Comparison of ENCODE assay signal across 23 mouse cellular contexts in the genomic region with DNA sequence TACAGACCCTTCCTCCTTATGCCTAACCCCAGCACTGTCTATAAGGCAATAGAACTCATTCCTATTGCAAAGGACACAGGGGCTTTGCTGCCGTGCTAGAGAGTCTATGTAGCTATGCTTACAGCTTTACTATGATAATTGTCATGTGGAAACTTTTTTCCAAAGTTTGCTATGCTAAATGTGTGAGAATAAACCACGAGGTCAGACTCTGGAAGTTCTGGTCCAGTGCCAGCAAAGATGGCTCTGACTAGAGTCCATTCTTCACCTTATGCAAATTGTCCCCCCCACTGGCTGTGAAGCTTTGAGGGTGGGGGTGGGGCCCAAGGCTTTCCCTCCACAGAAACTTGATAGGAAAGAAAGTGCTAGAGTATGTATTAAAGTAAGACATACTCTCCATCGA. TPM values are rescaled to one million over a fixed set of nuclear protein-coding genes. Genes with fewer than 3 reads are reported as not detected.
DNase-seq lines count a peak whose midpoint lies in the region; ATAC-seq and TF ChIP-seq lines count a peak whose summit lies in the region.
"Had no signal": no experiment of that assay in that cellular context is flagged by ENCODE, and none has a peak within 500 bp of the region (broad histone marks: within the 10 kb centered on the region; RNA-seq: fewer than 3 reads in every experiment).

No protein-coding gene starts in this region.

- H3K4me3 ChIP-seq in erythroblast, embryonic 14.5 days (replicated peaks) = peak overlapping the region; percentile 75
- no peak overlapping the region for H3K4me3 ChIP-seq in heart, adult 2 months
- H3K4me3 ChIP-seq in liver, embryonic 12.5 days = no peak overlapping the region
- H3K4me3 ChIP-seq: embryonic facial prominence, embryonic 13.5 days; gastrocnemius, adult 2 months; hindbrain, embryonic 13.5 days; left cerebral cortex, adult 2 months; limb, embryonic 10.5 days; midbrain, embryonic 10.5 days; myocyte had no signal

- TF ChIP-seq POLR2A in heart, adult 2 months (IDR thresholded peaks at IDR 0.05; ENCODE audit: insufficient read depth, low read depth, low read length) = no peak

- no peak for TF ChIP-seq EP300 in heart, adult 2 months (IDR thresholded peaks at IDR 0.05; ENCODE audit: insufficient read depth, low read depth, low read length)

- no peaks in the 10 kb centered on the region for H3K27me3 ChIP-seq in erythroblast, embryonic 14.5 days (ENCODE audit: control insufficient read depth)
- no peaks in the 10 kb centered on the region for H3K27me3 ChIP-seq in heart, adult 2 months (ENCODE audit: control insufficient read depth, insufficient read depth, low read length)
- no peaks in the 10 kb centered on the region for H3K27me3 ChIP-seq in liver, embryonic 12.5 days (replicated peaks)
- H3K27me3 ChIP-seq: embryonic facial prominence, embryonic 13.5 days; hindbrain, embryonic 13.5 days had no signal

- H3K79me2 ChIP-seq in heart, adult 2 months (replicated peaks; ENCODE audit: control insufficient read depth, insufficient read depth, low read length) = no peaks in the 10 kb centered on the region

- no peaks in the 10 kb centered on the region for H3K9me3 ChIP-seq in erythroblast, embryonic 14.5 days (ENCODE audit: control insufficient read depth, low read length)
- no peaks in the 10 kb centered on the region for H3K9me3 ChIP-seq in liver, embryonic 12.5 days (replicated peaks)
- H3K9me3 ChIP-seq: embryonic facial prominence, embryonic 13.5 days; hindbrain, embryonic 13.5 days; limb, embryonic 10.5 days; midbrain, embryonic 10.5 days had no signal

- H3K4me1 ChIP-seq in erythroblast, embryonic 14.5 days (ENCODE audit: control insufficient read depth) = peaks cover 85% of the 10 kb centered on the region
- peaks cover 1% of the 10 kb centered on the region for H3K4me1 ChIP-seq in heart, adult 2 months (ENCODE audit: control insufficient read depth, insufficient read depth, low read length)
- H3K4me1 ChIP-seq in liver, embryonic 12.5 days = peaks cover 90% of the 10 kb centered on the region
- H3K4me1 ChIP-seq: hindbrain, embryonic 13.5 days had no signal

- peaks cover 68% of the 10 kb centered on the region for H3K36me3 ChIP-seq in erythroblast, embryonic 14.5 days (ENCODE audit: control insufficient read depth)
- no peaks in the 10 kb centered on the region; the same call in 1 of the 2 replicates for H3K36me3 ChIP-seq in heart, adult 2 months (ENCODE audit: control insufficient read depth, insufficient read depth, low read length)
- peaks cover 7% of the 10 kb centered on the region; the same call in 1 of the 2 replicates for H3K36me3 ChIP-seq in liver, embryonic 12.5 days
- H3K36me3 ChIP-seq: embryonic facial prominence, embryonic 13.5 days; hindbrain, embryonic 13.5 days; limb, embryonic 10.5 days; midbrain, embryonic 10.5 days had no signal

- DNase-seq in heart, postnatal 4 days = peak; percentile 23
- DNase-seq in heart, adult 2 months = no peak
- no peak for DNase-seq in liver
- DNase-seq in left cerebral cortex, postnatal 14 days (ENCODE audit: low spot score in 2 of 2) = no peak
- DNase-seq: adrenal gland, postnatal 25 days; cerebellum, adult 8-10 months; cerebellum, postnatal 36 days; embryo, embryonic 11 days; gastrocnemius, adult 2 months; kidney, adult 8-10 months; thymus, postnatal 14 days had no signal

- 37% methylated on average over 3 of the region's 3 CpGs for WGBS in heart, adult 2 months
- WGBS in liver, embryonic 12.5 days (ENCODE audit: insufficient replicate concordance) = 62% methylated on average over 3 of the region's 3 CpGs

- no peak for TF ChIP-seq CTCF in heart, adult 2 months (IDR thresholded peaks at IDR 0.05)

- intact Hi-C loops in heart, adult 2 months (cut with DNase I) = no loop called here
- intact Hi-C loops in left cerebral cortex, postnatal 14 days (cut with DNase I) = no loop called here

- ATAC-seq in erythroblast, adult 5-6 weeks (replicated peaks; ENCODE audit: low FRiP score, poor library complexity, severe bottlenecking) = no peak
- ATAC-seq in liver, embryonic 12.5 days = no peak
- ATAC-seq: forebrain, embryonic 14.5 days; lung, postnatal 0 days; midbrain, embryonic 16.5 days had no signal

- H3K9ac ChIP-seq in heart, adult 2 months (ENCODE audit: low read depth, low read length) = no peak overlapping the region
- H3K9ac ChIP-seq in liver, embryonic 12.5 days = peak overlapping the region; percentile 47; the same call in 1 of the 2 replicates
- H3K9ac ChIP-seq: embryonic facial prominence, embryonic 13.5 days; hindbrain, embryonic 13.5 days had no signal

- peak overlapping the region; percentile 9 for H3K4me2 ChIP-seq in liver, embryonic 12.5 days
- H3K4me2 ChIP-seq: embryonic facial prominence, embryonic 13.5 days; hindbrain, embryonic 13.5 days had no signal

- no peak overlapping the region for H3K27ac ChIP-seq in heart, adult 2 months
- peak overlapping the region; percentile 55; the same call in 1 of the 2 replicates for H3K27ac ChIP-seq in liver, embryonic 12.5 days
- H3K27ac ChIP-seq: embryonic facial prominence, embryonic 13.5 days; gastrocnemius, adult 2 months; hindbrain, embryonic 13.5 days; left cerebral cortex, adult 2 months; limb, embryonic 10.5 days; midbrain, embryonic 10.5 days had no signal

RNA-seq across cellular contexts. Expression of a gene that starts 9.6 kb away (rescaled TPM):
- polyA plus RNA-seq in erythroblast, embryonic 14.5 days (2012) = 8.6 and 10.8 TPM in 2 replicates
- total RNA-seq in erythroblast, adult 5-6 weeks (2015; ENCODE audit: low replicate concordance) = 48.0 and 94.9 TPM in 2 replicates
- 229 and 257 TPM in 2 replicates for total RNA-seq in erythroblast, adult 5-6 weeks (2017; ENCODE audit: low replicate concordance)
- total RNA-seq in heart, postnatal 4 days (2021) = 100 to 1,000 TPM; 245 to 262 TPM
- 100 to 1,000 TPM; 422 to 470 TPM for total RNA-seq in heart, adult 2 months (2021)
- 180 and 297 TPM in 2 replicates for polyA plus RNA-seq in heart, adult 2 months (2012; rRNA removed)
- 40.7 and 42.5 TPM in 2 replicates for polyA plus RNA-seq in liver, embryonic 12.5 days (2016; fragmentation: Nextera tagmentation; extraction: Ambion mirVana)
- total RNA-seq in left cerebral cortex, postnatal 14 days (2021) = 1 to 10 TPM; 1.9 to 3.5 TPM

RNA-seq across cellular contexts. Expression of a gene that starts 56.1 kb away (rescaled TPM):
- polyA plus RNA-seq in erythroblast, embryonic 14.5 days (2012) = 2.1 and 2.7 TPM in 2 replicates
- 9.4 and 22.5 TPM in 2 replicates for total RNA-seq in erythroblast, adult 5-6 weeks (2015; ENCODE audit: low replicate concordance)
- 8.3 and 15.9 TPM in 2 replicates for total RNA-seq in erythroblast, adult 5-6 weeks (2017; ENCODE audit: low replicate concordance)
- 10 to 100 TPM; 17.3 to 22.7 TPM for total RNA-seq in heart, postnatal 4 days (2021)
- total RNA-seq in heart, adult 2 months (2021) = 10 to 100 TPM; 18.3 to 22.5 TPM
- polyA plus RNA-seq in heart, adult 2 months (2012; rRNA removed) = 8.1 and 11.4 TPM in 2 replicates
- polyA plus RNA-seq in liver, embryonic 12.5 days (2016; fragmentation: Nextera tagmentation; extraction: Ambion mirVana) = 23.8 and 25.3 TPM in 2 replicates
- 10 to 100 TPM; 14.9 to 17.6 TPM for total RNA-seq in left cerebral cortex, postnatal 14 days (2021)

Comparison
In these comparisons a context has a peak if more than half of its experiments do, and no peak if none do; other contexts are left out.
1. RNA of a gene that starts 9.6 kb away (total RNA-seq): 422 to 470 TPM in heart, adult 2 months, 245 to 262 TPM in heart, postnatal 4 days and 48.0 to 257 TPM in erythroblast, adult 5-6 weeks; 1.9 to 3.5 TPM in left cerebral cortex, postnatal 14 days; every median in the first group is over 10 times any median in the second.